Mouse (Mus musculus) olfactory bulb, adult 2 months (tissue): Measurements from ENCODE around the gene Tgif2. TPM values are rescaled to one million over a fixed set of nuclear protein-coding genes. Genes with fewer than 3 reads are reported as not detected.
"Not testable (repeated sequence)": the region's sequence is repeated elsewhere in the genome, so short reads cannot be mapped to it uniquely, and the experiment has no call there.

Experiments used
- H3K27ac ChIP-seq: fragments of 200-500 bp; 2 replicates; pipeline ENCODE4 v1.5.1; 2012; ENCODE audit warnings: low read depth, low read length; ENCODE audit not compliant: insufficient read depth
- H3K4me1 ChIP-seq: fragments of 200-500 bp; 2 replicates; pipeline ENCODE4 v1.6.1; 2012; ENCODE audit warnings: low read length; ENCODE audit not compliant: control insufficient read depth, insufficient read depth
- H3K4me3 ChIP-seq: fragments of 200-500 bp; 2 replicates; pipeline ENCODE4 v1.5.1; 2012; ENCODE audit warnings: mild to moderate bottlenecking, low read depth, low read length, moderate library complexity; ENCODE audit not compliant: insufficient read depth
- CTCF ChIP-seq: fragments of 200-500 bp; IDR thresholded peaks from 2 replicates; pipeline ENCODE4 v1.5.1; 2012; ENCODE audit warnings: low read depth, mild to moderate bottlenecking, low read length, moderate library complexity; ENCODE audit not compliant: insufficient read depth
- POLR2A ChIP-seq: fragments of 200-500 bp; IDR thresholded peaks from 2 replicates; pipeline ENCODE4 v1.6.1; 2012; ENCODE audit warnings: mild to moderate bottlenecking, low read depth, low read length, moderate library complexity; ENCODE audit not compliant: insufficient read depth
- WGBS: fragments of 180-500 bp; shearing (Covaris S2); methylation state at CpG from one replicate; pipeline ENCODE4 v1.1.7; 2018; 5-methylcytosine and 5-hydroxymethylcytosine counted together
- polyA plus RNA-seq: library from polyadenylated mRNA; stranded (reverse); fragments of >200 nt; gene quantifications from 2 replicates; pipeline ENCODE4 v1.2.4, GENCODE M21; 2012; ENCODE audit warnings: low replicate concordance; ENCODE audit not compliant: missing spikeins, insufficient read depth, insufficient read length

The Tgif2 gene
- polyA plus RNA-seq, 1 experiment = not detected

GRCm38 (mm10) chr2:156841028-156841840 is 1.4 kb downstream of the Tgif2 start:
- TF ChIP-seq CTCF = no peak
- TF ChIP-seq POLR2A = no peak
- peaks cover 35% of the 10 kb centered on the region for H3K4me1 ChIP-seq
- peak overlapping the region; percentile 45 for H3K4me3 ChIP-seq
- no peak overlapping the region for H3K27ac ChIP-seq
- 2% methylated on average over 41 of the region's 42 CpGs for WGBS

GRCm38 (mm10) chr2:156841841-156842706 is 2.3 kb downstream of the Tgif2 start:
- H3K4me1 ChIP-seq = peaks cover 35% of the 10 kb centered on the region
- 25% methylated on average over 20 of the region's 20 CpGs for WGBS
- H3K4me3 ChIP-seq = no peak overlapping the region
- no peak overlapping the region for H3K27ac ChIP-seq
- TF ChIP-seq POLR2A = no peak
- TF ChIP-seq CTCF = no peak

GRCm38 (mm10) chr2:156842711-156843110 is 2.9 kb downstream of the Tgif2 start:
- TF ChIP-seq CTCF (no peak), POLR2A (no peak)
- Histone ChIP-seq H3K4me1 (peaks cover 35% of the 10 kb centered on the region), H3K27ac (no peak overlapping the region), H3K4me3 (no peak overlapping the region)
- WGBS = 48% methylated on average over 11 of the region's 11 CpGs

GRCm38 (mm10) chr2:156843331-156843730 is 3.5 kb downstream of the Tgif2 start:
- TF ChIP-seq POLR2A = no peak
- no peak for TF ChIP-seq CTCF
- Histone ChIP-seq H3K4me1 (peaks cover 35% of the 10 kb centered on the region), H3K4me3 (no peak overlapping the region), H3K27ac (no peak overlapping the region)
- 80% methylated on average over 10 of the region's 10 CpGs for WGBS

GRCm38 (mm10) chr2:156844715-156845114 is 4.9 kb downstream of the Tgif2 start:
- H3K27ac ChIP-seq = no peak overlapping the region
- 70% methylated on average over 10 of the region's 10 CpGs for WGBS
- TF ChIP-seq CTCF = no peak
- TF ChIP-seq POLR2A = no peak
- peaks cover 33% of the 10 kb centered on the region for H3K4me1 ChIP-seq
- H3K4me3 ChIP-seq = no peak overlapping the region

GRCm38 (mm10) chr2:156847653-156848052 is 7.8 kb downstream of the Tgif2 start:
- WGBS = 66% methylated on average over 6 of the region's 6 CpGs
- H3K27ac ChIP-seq = no peak overlapping the region
- peaks cover 4% of the 10 kb centered on the region; the same call in 1 of the 2 replicates for H3K4me1 ChIP-seq
- no peak overlapping the region for H3K4me3 ChIP-seq
- TF ChIP-seq POLR2A (no peak), CTCF (no peak)

- Histone ChIP-seq H3K4me1 (peaks cover 3% of the 10 kb centered on the region; the same call in 1 of the 2 replicates), H3K4me3 (no peak overlapping the region), H3K27ac (no peak overlapping the region)
- TF ChIP-seq CTCF (no peak), POLR2A (no peak)
- WGBS = 67% methylated on average over 6 of the region's 6 CpGs
These were observed 8.8 kb downstream of the Tgif2 start for GRCm38 (mm10) chr2:156848526-156849182.

GRCm38 (mm10) chr2:156850505-156850904 is 10.7 kb downstream of the Tgif2 start:
- WGBS = 93% methylated on average over 5 of the region's 5 CpGs
- Histone ChIP-seq H3K4me1 (no peaks in the 10 kb centered on the region), H3K4me3 (no peak overlapping the region), H3K27ac (no peak overlapping the region)
- TF ChIP-seq CTCF (no peak), POLR2A (no peak)

- 35% methylated on average over 9 of the region's 13 CpGs for WGBS
- not testable (repeated sequence) for H3K4me3 ChIP-seq, H3K4me1 ChIP-seq, H3K27ac ChIP-seq
These were observed 13.8 kb downstream of the Tgif2 start for GRCm38 (mm10) chr2:156853584-156853983.

- WGBS = 27% methylated on average over 13 of the region's 13 CpGs
- not testable (repeated sequence) for H3K4me1 ChIP-seq, H3K4me3 ChIP-seq, H3K27ac ChIP-seq
These were observed 14.4 kb downstream of the Tgif2 start for GRCm38 (mm10) chr2:156853999-156854771.
